Mouse (Mus musculus) forebrain, embryonic 10.5 days (tissue): Measurements from ENCODE around the gene Pkp4. TPM values are rescaled to one million over a fixed set of nuclear protein-coding genes. Genes with fewer than 3 reads are reported as not detected.

Experiments
- DNase-seq: peaks from one replicate; pipeline ENCODE4 v3.0.0-alpha.2; 2017; ENCODE audit warnings: low spot score; ENCODE audit errors: extremely low spot score
- H3K27ac ChIP-seq: fragments of 300-500 bp; sonication (generic); 2 replicates; pipeline ENCODE4 v1.5.1; 2016; ENCODE audit warnings: mild to moderate bottlenecking
- H3K27me3 ChIP-seq: fragments of 300-500 bp; sonication (generic); 2 replicates; pipeline ENCODE4 v1.6.1; 2016; ENCODE audit warnings: mild to moderate bottlenecking; ENCODE audit not compliant: poor library complexity, severe bottlenecking
- H3K36me3 ChIP-seq: fragments of 300-500 bp; sonication (generic); replicated peaks from 2 replicates; pipeline ENCODE4 v1.6.1; 2016; ENCODE audit warnings: mild to moderate bottlenecking, moderate library complexity
- H3K4me1 ChIP-seq: fragments of 300-500 bp; sonication (generic); 2 replicates; pipeline ENCODE4 v1.6.1; 2016
- H3K4me3 ChIP-seq: fragments of 300-500 bp; sonication (generic); 2 replicates; pipeline ENCODE4 v1.5.1; 2016; ENCODE audit warnings: mild to moderate bottlenecking, moderate library complexity
- H3K9me3 ChIP-seq: fragments of 300-500 bp; sonication (generic); 2 replicates; pipeline ENCODE4 v1.6.1; 2016; ENCODE audit warnings: mild to moderate bottlenecking, moderate library complexity
- WGBS: fragments of 180-500 bp; shearing (Covaris S2); methylation state at CpG from one replicate; pipeline ENCODE4 v1.1.7; 2016; 5-methylcytosine and 5-hydroxymethylcytosine counted together
- polyA plus RNA-seq: library from polyadenylated mRNA; unstranded; fragments of >200 nt; fragmentation: Nextera tagmentation; extraction: Ambion mirVana; gene quantifications from 2 replicates; pipeline ENCODE4 v1.2.1, GENCODE M21; 2016

The Pkp4 gene
- polyA plus RNA-seq, 1 experiment from 2014 or later = 20.8 TPM

DNA sequence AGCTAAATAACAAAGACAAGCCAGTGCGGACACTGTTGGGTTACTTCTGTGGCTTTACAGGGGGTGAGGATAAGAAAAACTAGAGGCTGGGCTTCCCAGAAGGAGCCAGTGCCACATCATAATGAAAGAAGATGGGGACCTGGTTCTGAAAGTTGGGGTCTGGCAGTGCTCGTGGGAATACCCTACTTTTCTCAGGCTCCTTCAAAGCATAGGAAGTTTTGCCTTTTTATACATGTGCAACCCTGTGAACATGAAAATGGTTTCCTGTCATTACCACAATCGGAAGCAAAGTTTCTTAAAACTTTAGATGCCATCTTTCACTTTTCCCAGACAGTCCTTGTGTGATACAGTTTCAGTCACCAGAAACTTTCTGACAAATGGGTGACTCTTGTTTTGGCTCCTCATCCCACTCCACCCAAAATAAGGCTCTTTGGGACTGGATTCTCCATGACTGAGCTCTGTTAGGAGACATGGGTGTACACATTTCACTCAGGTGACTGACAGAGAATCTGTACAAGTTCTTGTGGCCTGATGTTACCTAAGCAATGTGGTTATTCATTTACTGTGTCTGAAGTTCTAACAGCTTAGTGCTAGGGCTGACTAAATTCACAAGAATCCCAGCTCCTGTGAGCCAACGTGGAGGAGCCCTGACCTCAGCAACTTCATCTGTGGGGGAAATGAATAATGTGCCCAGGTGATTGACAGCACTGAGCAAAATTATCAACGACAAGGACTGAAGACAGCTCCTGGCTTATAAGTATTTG is 179.3 kb downstream of the Pkp4 start:
- Histone ChIP-seq H3K9me3 (no peaks in the 10 kb centered on the region), H3K27me3 (no peaks in the 10 kb centered on the region), H3K27ac (no peak overlapping the region), H3K4me3 (no peak overlapping the region), H3K36me3 (peaks cover 83% of the 10 kb centered on the region), H3K4me1 (no peaks in the 10 kb centered on the region)
- DNase-seq = no peak
- WGBS = 90% methylated on average over 5 of the region's 5 CpGs

DNA sequence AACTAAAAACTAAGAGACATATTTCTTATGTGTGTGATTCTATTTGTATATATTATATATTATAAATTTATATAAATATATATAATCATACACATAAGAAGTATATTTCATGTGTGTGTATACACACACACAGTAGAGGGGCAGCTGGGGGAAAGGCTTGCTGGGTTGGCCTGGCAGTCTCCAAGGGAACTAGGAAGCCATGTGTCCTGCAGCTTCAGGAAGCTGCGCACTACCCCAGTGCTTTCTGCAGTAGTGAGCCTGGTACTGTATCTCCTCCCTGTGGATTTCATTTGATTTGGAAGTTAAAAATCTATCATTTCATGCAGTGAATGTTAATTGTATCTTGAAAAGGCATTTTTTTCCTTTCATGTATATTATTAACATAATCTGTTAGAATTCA is 180.2 kb downstream of the Pkp4 start:
- WGBS = 94% methylated on average over 1 of the region's 1 CpGs
- H3K27ac ChIP-seq = no peak overlapping the region
- H3K36me3 ChIP-seq = peaks cover 88% of the 10 kb centered on the region

DNA sequence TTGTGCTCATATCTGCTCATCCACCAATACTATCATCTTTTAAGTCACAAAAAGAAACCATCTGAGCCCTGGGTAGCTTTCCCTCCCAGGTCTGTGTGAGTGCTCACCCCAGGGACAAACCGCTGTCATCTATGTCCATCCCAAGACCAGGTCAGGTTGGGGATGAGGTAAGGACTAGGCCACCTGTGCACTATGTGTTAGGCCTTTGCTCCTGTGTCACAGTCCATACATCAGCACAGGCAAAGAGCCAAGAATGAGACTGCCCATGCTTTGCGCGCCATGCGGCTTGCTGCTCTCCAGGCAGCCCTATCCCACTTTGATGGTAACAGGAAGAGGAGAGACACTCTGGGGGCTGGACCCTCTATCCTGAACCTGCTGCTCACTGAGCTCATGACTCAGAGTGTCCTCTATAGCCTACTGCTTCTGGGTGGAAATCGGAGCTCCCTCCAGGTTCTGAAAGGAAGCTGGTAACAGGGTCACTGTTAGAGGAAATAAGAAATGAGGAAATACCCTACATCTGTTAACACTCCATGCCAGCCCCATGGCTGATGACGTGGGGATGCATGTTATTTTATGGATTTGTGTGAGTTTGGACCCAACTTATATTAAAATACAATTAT is 182.1 kb downstream of the Pkp4 start:
- Histone ChIP-seq H3K4me3 (no peak overlapping the region), H3K27me3 (no peaks in the 10 kb centered on the region), H3K9me3 (no peaks in the 10 kb centered on the region), H3K36me3 (peaks cover 92% of the 10 kb centered on the region), H3K27ac (no peak overlapping the region), H3K4me1 (no peaks in the 10 kb centered on the region)
- no peak for DNase-seq
- WGBS = 95% methylated on average over 6 of the region's 6 CpGs

More for the DNA sequence above, 180.2 kb downstream of the Pkp4 start:
- DNase-seq = no peak
- Histone ChIP-seq H3K27me3 (no peaks in the 10 kb centered on the region), H3K4me1 (no peaks in the 10 kb centered on the region), H3K9me3 (no peaks in the 10 kb centered on the region), H3K4me3 (no peak overlapping the region)

DNA sequence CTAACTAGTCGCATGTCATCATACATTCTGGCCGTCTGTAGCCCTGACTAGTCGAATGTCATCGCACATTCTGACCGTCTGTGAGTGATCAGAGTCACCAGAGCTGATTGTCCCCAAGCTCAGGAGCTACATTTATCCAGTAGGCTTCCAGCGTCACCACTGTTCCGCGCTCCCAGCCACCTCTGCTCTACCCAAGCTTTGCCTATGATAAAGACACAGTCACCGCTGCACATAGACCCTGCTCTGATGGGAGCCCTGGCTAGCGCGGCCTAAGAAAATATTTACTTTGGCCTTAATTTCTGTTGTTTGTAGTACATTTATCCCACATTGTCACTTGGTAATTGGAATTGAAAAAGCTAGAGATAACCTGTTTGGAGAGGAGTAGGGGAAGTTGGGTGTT is 183.2 kb downstream of the Pkp4 start:
- Histone ChIP-seq H3K9me3 (no peaks in the 10 kb centered on the region), H3K36me3 (peaks cover 92% of the 10 kb centered on the region), H3K27ac (no peak overlapping the region), H3K4me1 (no peaks in the 10 kb centered on the region), H3K27me3 (no peaks in the 10 kb centered on the region), H3K4me3 (no peak overlapping the region)
- DNase-seq = no peak
- WGBS = 96% methylated on average over 11 of the region's 11 CpGs

DNA sequence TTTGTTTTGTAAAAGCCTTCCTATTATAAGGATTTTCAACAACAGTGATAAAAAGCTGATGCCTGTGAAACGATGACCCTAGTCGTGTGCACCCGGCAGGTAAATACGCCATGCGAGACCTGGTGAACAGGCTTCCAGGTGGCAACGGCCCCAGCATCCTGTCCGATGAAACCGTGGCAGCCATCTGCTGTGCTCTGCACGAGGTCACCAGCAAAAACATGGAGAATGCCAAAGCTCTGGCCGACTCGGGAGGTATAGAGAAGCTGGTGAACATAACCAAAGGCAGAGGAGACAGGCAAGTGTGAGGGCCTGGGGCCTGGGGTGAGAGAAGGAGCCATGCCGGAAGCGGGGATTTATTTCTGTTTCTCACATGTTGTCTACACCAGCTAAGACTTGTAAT is 184.0 kb downstream of the Pkp4 start:
- no peak for DNase-seq
- Histone ChIP-seq H3K4me3 (no peak overlapping the region), H3K4me1 (no peaks in the 10 kb centered on the region), H3K36me3 (peaks cover 92% of the 10 kb centered on the region), H3K27ac (no peak overlapping the region), H3K27me3 (no peaks in the 10 kb centered on the region), H3K9me3 (no peaks in the 10 kb centered on the region)
- 95% methylated on average over 13 of the region's 13 CpGs for WGBS

- no peak overlapping the region for H3K4me3 ChIP-seq
- H3K27me3 ChIP-seq = no peaks in the 10 kb centered on the region
- no peaks in the 10 kb centered on the region for H3K9me3 ChIP-seq
- H3K36me3 ChIP-seq = peaks cover 92% of the 10 kb centered on the region
- H3K27ac ChIP-seq = no peak overlapping the region
- no peak for DNase-seq
- 92% methylated on average over 11 of the region's 11 CpGs for WGBS
- H3K4me1 ChIP-seq = no peaks in the 10 kb centered on the region
These were observed 184.6 kb downstream of the Pkp4 start for GRCm38 (mm10) chr2:59345141-59345839.

DNA sequence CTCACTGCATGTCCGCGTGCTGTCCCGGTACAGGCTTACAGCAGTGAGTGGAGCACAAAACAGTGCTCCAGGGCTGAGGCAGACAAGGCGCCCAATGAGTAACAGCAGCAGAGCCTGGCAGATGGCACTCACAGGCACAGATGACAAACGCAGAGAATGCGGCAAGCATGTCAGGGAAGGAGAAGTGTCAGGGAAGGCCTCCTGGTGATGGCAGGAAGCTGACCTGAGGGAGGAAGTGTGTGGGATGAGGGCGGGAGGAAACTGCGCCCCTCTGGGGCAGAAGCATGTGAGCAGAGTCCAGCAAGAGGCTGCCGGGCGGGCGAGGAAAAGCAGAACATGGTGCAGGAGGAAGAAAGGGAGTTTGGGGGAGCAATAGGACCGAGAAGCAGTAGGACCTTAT is 185.8 kb downstream of the Pkp4 start:
- Histone ChIP-seq H3K27me3 (no peaks in the 10 kb centered on the region), H3K4me1 (no peaks in the 10 kb centered on the region), H3K36me3 (peaks cover 92% of the 10 kb centered on the region), H3K9me3 (no peaks in the 10 kb centered on the region), H3K27ac (no peak overlapping the region), H3K4me3 (no peak overlapping the region)
- DNase-seq = no peak
- 88% methylated on average over 12 of the region's 12 CpGs for WGBS

DNA sequence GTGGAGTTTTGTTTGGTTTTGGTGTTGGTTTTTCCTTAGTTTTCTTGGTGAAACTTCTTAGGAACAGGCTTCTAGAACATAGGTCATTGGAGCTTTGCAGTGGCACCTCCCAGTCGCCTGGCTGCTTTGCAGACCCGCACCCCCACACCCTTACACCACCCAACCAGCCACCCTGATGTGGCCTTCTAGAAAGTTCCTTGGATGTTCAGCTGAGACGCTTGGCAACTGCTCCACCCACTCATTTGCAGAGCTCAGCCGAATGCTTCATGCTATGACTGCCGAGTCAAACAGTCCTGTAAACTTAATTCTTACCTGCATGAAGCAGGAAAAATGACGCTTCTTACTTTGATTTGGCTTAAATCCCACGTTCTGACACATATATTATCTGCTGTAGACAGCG is 187.9 kb downstream of the Pkp4 start:
- no peaks in the 10 kb centered on the region for H3K9me3 ChIP-seq
- whole genome bisulfite sequencing = 96% methylated on average over 8 of the region's 8 CpGs
- H3K27me3 ChIP-seq = no peaks in the 10 kb centered on the region
- H3K27ac ChIP-seq = no peak overlapping the region
- no peak for DNase-seq
- peaks cover 4% of the 10 kb centered on the region; the same call in 1 of the 2 replicates for H3K4me1 ChIP-seq
- peaks cover 89% of the 10 kb centered on the region for H3K36me3 ChIP-seq
- no peak overlapping the region for H3K4me3 ChIP-seq

DNA sequence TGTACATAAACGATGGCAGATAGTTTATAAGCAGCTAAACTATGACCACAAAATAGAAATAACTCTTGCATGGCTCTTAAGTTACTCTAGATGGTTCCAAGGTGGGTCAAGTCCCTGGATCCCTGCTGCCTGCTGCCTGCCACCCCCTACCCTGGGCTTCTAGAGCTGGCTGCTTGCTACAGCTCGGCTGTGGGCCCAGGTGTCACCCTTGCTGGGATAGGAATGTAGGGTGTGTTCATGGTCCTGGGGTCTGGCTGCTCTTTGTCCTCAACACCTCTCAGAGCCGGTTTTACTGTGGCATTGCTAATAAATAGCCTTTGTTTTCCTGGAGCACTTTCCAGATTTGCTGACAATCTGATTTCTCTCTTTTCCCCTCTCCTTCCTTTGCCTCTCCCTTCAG is 189.4 kb downstream of the Pkp4 start:
- 88% methylated on average over 3 of the region's 3 CpGs for WGBS
- H3K36me3 ChIP-seq = peaks cover 88% of the 10 kb centered on the region

DNA sequence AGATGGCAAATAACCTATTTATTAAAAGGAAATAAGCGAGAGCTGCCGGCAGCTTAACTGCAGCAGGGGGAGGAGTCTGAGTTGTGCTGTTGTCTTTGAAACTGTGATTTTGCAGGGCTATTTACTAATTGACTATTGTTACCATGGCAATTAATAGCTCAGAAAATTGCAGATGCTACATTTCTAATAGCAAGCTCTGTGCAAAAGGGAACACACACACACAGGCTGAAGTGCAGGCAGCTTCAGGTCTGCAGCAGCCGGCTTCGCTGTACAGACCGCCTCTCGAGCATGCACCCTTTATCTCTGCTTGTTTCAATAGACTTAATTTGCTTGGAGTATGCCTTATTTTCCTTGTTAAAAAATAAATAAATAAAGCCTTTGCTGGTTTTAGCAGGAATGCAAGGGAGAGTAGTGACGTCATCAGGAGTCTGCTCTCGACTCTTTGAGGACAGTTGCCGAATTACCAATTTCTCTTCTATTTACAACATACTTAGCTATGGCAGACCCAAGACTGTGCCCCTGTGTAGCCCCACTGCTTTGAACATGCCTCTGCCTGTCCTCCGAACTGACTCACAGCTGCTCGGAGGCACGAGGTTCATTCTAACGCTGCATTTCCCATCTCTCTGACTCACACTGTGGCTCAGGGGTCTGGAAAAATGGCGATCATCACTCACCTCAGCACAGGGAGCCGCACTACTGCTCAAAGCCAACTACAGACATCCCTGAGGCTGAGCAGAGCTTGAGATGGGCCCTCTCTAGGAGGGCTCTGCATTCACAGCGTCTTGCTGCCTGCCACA is 190.9 kb downstream of the Pkp4 start:
- DNase-seq = no peak
- H3K4me1 ChIP-seq = peaks cover 4% of the 10 kb centered on the region; the same call in 1 of the 2 replicates
- H3K36me3 ChIP-seq = peaks cover 87% of the 10 kb centered on the region
- 90% methylated on average over 16 of the region's 16 CpGs for WGBS
- no peaks in the 10 kb centered on the region for H3K9me3 ChIP-seq
- H3K27me3 ChIP-seq = no peaks in the 10 kb centered on the region
- H3K27ac ChIP-seq = no peak overlapping the region
- no peak overlapping the region for H3K4me3 ChIP-seq

More for the DNA sequence above, 189.4 kb downstream of the Pkp4 start:
- no peaks in the 10 kb centered on the region for H3K9me3 ChIP-seq
- no peak for DNase-seq
- H3K27ac ChIP-seq = no peak overlapping the region
- no peak overlapping the region for H3K4me3 ChIP-seq
- H3K4me1 ChIP-seq = peaks cover 4% of the 10 kb centered on the region; the same call in 1 of the 2 replicates
- no peaks in the 10 kb centered on the region for H3K27me3 ChIP-seq

GRCm38 (mm10) chr2:59353821-59354220 is 193.2 kb downstream of the Pkp4 start:
- Histone ChIP-seq H3K27me3 (no peaks in the 10 kb centered on the region), H3K4me1 (peaks cover 4% of the 10 kb centered on the region; the same call in 1 of the 2 replicates), H3K4me3 (no peak overlapping the region), H3K36me3 (peaks cover 67% of the 10 kb centered on the region), H3K27ac (no peak overlapping the region), H3K9me3 (no peaks in the 10 kb centered on the region)
- DNase-seq = no peak
- WGBS = 90% methylated on average over 3 of the region's 3 CpGs

- Histone ChIP-seq H3K27ac (no peak overlapping the region), H3K36me3 (peaks cover 48% of the 10 kb centered on the region), H3K9me3 (no peaks in the 10 kb centered on the region), H3K27me3 (no peaks in the 10 kb centered on the region), H3K4me3 (no peak overlapping the region), H3K4me1 (peaks cover 4% of the 10 kb centered on the region; the same call in 1 of the 2 replicates)
- DNase-seq = no peak
- WGBS = 92% methylated on average over 5 of the region's 5 CpGs
These were observed 195.1 kb downstream of the Pkp4 start for GRCm38 (mm10) chr2:59355531-59356289.
